Mouse (Mus musculus) CD4-positive naive resting alpha-beta T cell, adult 76 days (primary cell): ENCODE results near the gene Socs2. TPM values are rescaled to one million over a fixed set of nuclear protein-coding genes. Genes with fewer than 3 reads are reported as not detected.

Experiments used
- total RNA-seq: library from RNA; stranded (reverse); gene quantifications from one replicate; pipeline ENCODE4 v1.2.4, GENCODE M21; 2023

Socs2 gene
- total RNA-seq: 1.4 TPM

GRCm38 (mm10) chr10:95416685-95417495 is at the start of gene Socs2:
Gene Socs2 (minus strand): TSS chr10:95417180.

Other genes with a start within 250 kb of the Socs2 start
- gene Cradd, start 93.0 kb downstream of the Socs2 start, total RNA-seq: 22.7 TPM
- 42.0 TPM for gene Mrpl42, start 84.8 kb upstream of the Socs2 start, total RNA-seq
- gene Ube2n, start 98.0 kb upstream of the Socs2 start, total RNA-seq: 118 TPM
- 26.4 TPM for gene Nudt4, start 147.0 kb upstream of the Socs2 start, total RNA-seq